Mouse (Mus musculus): ENCODE measurements around the gene Nqo2. TPM values are rescaled to one million over a fixed set of nuclear protein-coding genes. Genes with fewer than 3 reads are reported as not detected.

The Nqo2 gene
- polyA plus RNA-seq, 1 experiment, result 11.0 TPM

- DNase-seq, result no peak
- TF ChIP-seq CTCF (IDR thresholded peaks at IDR 0.05; ENCODE audit: insufficient read depth, low read length) (no peak), POLR2A (IDR thresholded peaks at IDR 0.05; ENCODE audit: borderline replicate concordance, extremely low read depth, low read depth, low read length) (no peak)
- no peak overlapping the region for H3K4me3 ChIP-seq (replicated peaks; ENCODE audit: extremely low read depth, low read depth, low read length)
- WGBS, result 29% methylated on average over 4 of the region's 4 CpGs
- H3K4me1 ChIP-seq (ENCODE audit: control insufficient read depth, insufficient read depth, low read length), result peaks cover 6% of the 10 kb centered on the region; the same call in 1 of the 2 replicates
Measured at GRCm38 (mm10) chr13:33966025-33966412, 1.5 kb downstream of the Nqo2 start.

GRCm38 (mm10) chr13:33966574-33966973 lies 2.1 kb downstream of the Nqo2 start:
- TF ChIP-seq CTCF (IDR thresholded peaks at IDR 0.05; ENCODE audit: insufficient read depth, low read length), result no peak
- TF ChIP-seq POLR2A (IDR thresholded peaks at IDR 0.05; ENCODE audit: borderline replicate concordance, extremely low read depth, low read depth, low read length), result no peak
- Histone ChIP-seq H3K4me1 (ENCODE audit: control insufficient read depth, insufficient read depth, low read length) (peaks cover 6% of the 10 kb centered on the region; the same call in 1 of the 2 replicates), H3K4me3 (replicated peaks; ENCODE audit: extremely low read depth, low read depth, low read length) (no peak overlapping the region)
- DNase-seq, result no peak

- H3K4me1 ChIP-seq (ENCODE audit: control insufficient read depth, insufficient read depth, low read length), result no peaks in the 10 kb centered on the region
- no peak overlapping the region for H3K4me3 ChIP-seq (replicated peaks; ENCODE audit: extremely low read depth, low read depth, low read length)
- WGBS, result 79% methylated on average over 5 of the region's 5 CpGs
- no peak for DNase-seq
- TF ChIP-seq CTCF (IDR thresholded peaks at IDR 0.05; ENCODE audit: insufficient read depth, low read length) (no peak), POLR2A (IDR thresholded peaks at IDR 0.05; ENCODE audit: borderline replicate concordance, extremely low read depth, low read depth, low read length) (no peak)
Measured at GRCm38 (mm10) chr13:33989625-33990024, 25.1 kb downstream of the Nqo2 start.

- Histone ChIP-seq H3K4me1 (ENCODE audit: control insufficient read depth, insufficient read depth, low read length) (no peaks in the 10 kb centered on the region), H3K4me3 (replicated peaks; ENCODE audit: extremely low read depth, low read depth, low read length) (no peak overlapping the region)
- TF ChIP-seq CTCF (IDR thresholded peaks at IDR 0.05; ENCODE audit: insufficient read depth, low read length) (peak; percentile 60), POLR2A (IDR thresholded peaks at IDR 0.05; ENCODE audit: borderline replicate concordance, extremely low read depth, low read depth, low read length) (no peak)
- 33% methylated on average over 1 of the region's 1 CpGs for WGBS
- DNase-seq, result peak; percentile 69
Measured at GRCm38 (mm10) chr13:33995197-33995596, 30.7 kb downstream of the Nqo2 start.

- under 1% methylated on average over 92 of the region's 92 CpGs for WGBS
- TF ChIP-seq CTCF (IDR thresholded peaks at IDR 0.05; ENCODE audit: insufficient read depth, low read length), result 0 out of 2 replicates have a peak, but pooled peaks have one; percentile 8
- TF ChIP-seq POLR2A (IDR thresholded peaks at IDR 0.05; ENCODE audit: borderline replicate concordance, extremely low read depth, low read depth, low read length), result peak; percentile 77
- Histone ChIP-seq H3K4me1 (ENCODE audit: control insufficient read depth, insufficient read depth, low read length) (peaks cover 12% of the 10 kb centered on the region), H3K4me3 (replicated peaks; ENCODE audit: extremely low read depth, low read depth, low read length) (peak within 1 kb of the TSS; percentile 91)
- DNase-seq, result peak; percentile 92
Measured at GRCm38 (mm10) chr13:34002058-34003006, 37.8 kb downstream of the Nqo2 start, which contains the start of the genes Ripk1 and Serpinb6a. Ripk1 (plus strand) TSS chr13:34002363. Serpinb6a (minus strand) TSS chr13:34002794.

GRCm38 (mm10) chr13:34003058-34003457 lies 38.6 kb downstream of the Nqo2 start:
- 8% methylated on average over 5 of the region's 5 CpGs for WGBS
- peak overlapping the region; percentile 91 for H3K4me3 ChIP-seq (replicated peaks; ENCODE audit: extremely low read depth, low read depth, low read length)
- H3K4me1 ChIP-seq (ENCODE audit: control insufficient read depth, insufficient read depth, low read length), result peaks cover 14% of the 10 kb centered on the region
- TF ChIP-seq POLR2A (IDR thresholded peaks at IDR 0.05; ENCODE audit: borderline replicate concordance, extremely low read depth, low read depth, low read length), result no peak
- TF ChIP-seq CTCF (IDR thresholded peaks at IDR 0.05; ENCODE audit: insufficient read depth, low read length), result no peak
- no peak for DNase-seq

- H3K4me1 ChIP-seq (ENCODE audit: control insufficient read depth, insufficient read depth, low read length), result peaks cover 14% of the 10 kb centered on the region
- no peak overlapping the region for H3K4me3 ChIP-seq (replicated peaks; ENCODE audit: extremely low read depth, low read depth, low read length)
- DNase-seq, result no peak
- 42% methylated on average over 2 of the region's 2 CpGs for WGBS
- TF ChIP-seq POLR2A (IDR thresholded peaks at IDR 0.05; ENCODE audit: borderline replicate concordance, extremely low read depth, low read depth, low read length), result no peak
- no peak for TF ChIP-seq CTCF (IDR thresholded peaks at IDR 0.05; ENCODE audit: insufficient read depth, low read length)
Measured at GRCm38 (mm10) chr13:34007234-34007633, 42.7 kb downstream of the Nqo2 start.

- TF ChIP-seq CTCF (IDR thresholded peaks at IDR 0.05; ENCODE audit: insufficient read depth, low read length) (no peak), POLR2A (IDR thresholded peaks at IDR 0.05; ENCODE audit: borderline replicate concordance, extremely low read depth, low read depth, low read length) (no peak)
- Histone ChIP-seq H3K4me3 (replicated peaks; ENCODE audit: extremely low read depth, low read depth, low read length) (no peak overlapping the region), H3K4me1 (ENCODE audit: control insufficient read depth, insufficient read depth, low read length) (no peaks in the 10 kb centered on the region)
- 84% methylated on average over 9 of the region's 9 CpGs for WGBS
- no peak for DNase-seq
Measured at GRCm38 (mm10) chr13:34016927-34017569, 52.6 kb downstream of the Nqo2 start.

- no peak overlapping the region for H3K4me3 ChIP-seq (replicated peaks; ENCODE audit: extremely low read depth, low read depth, low read length)
Measured at GRCm38 (mm10) chr13:34018521-34018920, 54.0 kb downstream of the Nqo2 start.

More at GRCm38 (mm10) chr13:34018521-34018920, 54.0 kb downstream of the Nqo2 start:
- no peak for DNase-seq
- TF ChIP-seq POLR2A (IDR thresholded peaks at IDR 0.05; ENCODE audit: borderline replicate concordance, extremely low read depth, low read depth, low read length) (no peak), CTCF (IDR thresholded peaks at IDR 0.05; ENCODE audit: insufficient read depth, low read length) (no peak)
- H3K4me1 ChIP-seq (ENCODE audit: control insufficient read depth, insufficient read depth, low read length), result no peaks in the 10 kb centered on the region
- WGBS, result 97% methylated on average over 1 of the region's 1 CpGs

All from lung, adult 2 months (tissue).